Mouse (Mus musculus) bone marrow, adult 2 months (tissue): ENCODE measurements around the gene Zbed4.
"Not testable (repeated sequence)": the region's sequence is repeated elsewhere in the genome, so short reads cannot be mapped to it uniquely, and the experiment has no call there.

ENCODE experiments used
- CTCF ChIP-seq: fragments of 200-500 bp; IDR thresholded peaks from 2 replicates; pipeline ENCODE4 v1.5.1; 2011; ENCODE audit warnings: low read length, control low read depth; ENCODE audit not compliant: control insufficient read depth, insufficient read depth
- POLR2A ChIP-seq: fragments of 200-500 bp; IDR thresholded peaks from 2 replicates; pipeline ENCODE4 v1.6.1; 2011; ENCODE audit warnings: low read depth, mild to moderate bottlenecking, control low read depth, low read length, borderline replicate concordance; ENCODE audit not compliant: control insufficient read depth

DNA sequence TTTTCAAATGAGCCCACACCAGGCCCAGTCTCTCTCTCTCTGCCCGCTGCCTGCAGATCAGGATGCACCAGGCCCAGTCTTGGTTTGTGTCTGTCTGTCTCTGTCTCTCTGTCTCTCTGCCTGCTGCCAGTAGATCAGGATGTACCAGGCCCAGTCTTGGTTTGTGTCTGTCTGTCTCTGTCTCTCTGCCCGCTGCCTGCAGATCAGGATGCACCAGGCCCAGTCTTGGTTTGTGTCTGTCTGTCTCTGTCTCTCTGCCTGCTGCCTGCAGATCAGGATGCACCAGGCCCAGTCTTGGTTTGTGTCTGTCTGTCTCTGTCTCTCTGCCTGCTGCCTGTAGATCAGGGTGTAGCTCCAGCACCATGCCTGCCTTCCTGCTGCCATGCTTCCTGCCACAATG, 62.4 kb downstream of the Zbed4 start:
- TF ChIP-seq CTCF, POLR2A: not testable (repeated sequence)
